Mouse (Mus musculus) embryonic fibroblast, embryonic 13.5 days (primary cell): ENCODE results near the gene Prpf18. TPM values are rescaled to one million over a fixed set of nuclear protein-coding genes. Genes with fewer than 3 reads are reported as not detected.

ENCODE experiments used
- H3K27ac ChIP-seq: 2 replicates; pipeline ENCODE4 v1.5.1; 2012; ENCODE audit warnings: low read length, control low read depth, inconsistent platforms; ENCODE audit not compliant: insufficient read depth
- H3K4me1 ChIP-seq: 2 replicates; pipeline ENCODE4 v1.6.1; 2011; ENCODE audit warnings: low read length; ENCODE audit not compliant: control insufficient read depth, insufficient read depth
- H3K4me3 ChIP-seq: 2 replicates; pipeline ENCODE4 v1.5.1; 2011; ENCODE audit warnings: mild to moderate bottlenecking, control low read depth, low read length; ENCODE audit not compliant: insufficient read depth
- CTCF ChIP-seq: IDR thresholded peaks from 2 replicates; pipeline ENCODE4 v1.5.1; 2011; ENCODE audit warnings: mild to moderate bottlenecking, control low read depth, low read length, moderate library complexity, borderline replicate concordance; ENCODE audit not compliant: insufficient read depth
- POLR2A ChIP-seq: IDR thresholded peaks from 2 replicates; pipeline ENCODE4 v1.6.1; 2011; ENCODE audit warnings: low read depth, mild to moderate bottlenecking, control low read depth, low read length, moderate library complexity
- polyA plus RNA-seq: library from polyadenylated mRNA; stranded (reverse); fragments of >200 nt; gene quantifications from 2 replicates; pipeline ENCODE4 v1.2.4, GENCODE M21; 2011; ENCODE audit warnings: low read depth; ENCODE audit not compliant: missing spikeins, insufficient read length

Prpf18 gene
- polyA plus RNA-seq, 1 experiment = 24.6 TPM

GRCm38 (mm10) chr2:4593878-4594387, 58.0 kb downstream of the Prpf18 start:
- no peak overlapping the region for H3K4me3 ChIP-seq
- TF ChIP-seq POLR2A (no peak), CTCF (no peak)
- peaks cover 9% of the 10 kb centered on the region for H3K4me1 ChIP-seq
- no peak overlapping the region for H3K27ac ChIP-seq

GRCm38 (mm10) chr2:4593433-4593832, 58.5 kb downstream of the Prpf18 start:
- Histone ChIP-seq H3K4me1 (peaks cover 9% of the 10 kb centered on the region), H3K4me3 (no peak overlapping the region), H3K27ac (peak overlapping the region; percentile 36; the same call in 1 of the 2 replicates)
- no peak for TF ChIP-seq POLR2A
- TF ChIP-seq CTCF = no peak

DNA sequence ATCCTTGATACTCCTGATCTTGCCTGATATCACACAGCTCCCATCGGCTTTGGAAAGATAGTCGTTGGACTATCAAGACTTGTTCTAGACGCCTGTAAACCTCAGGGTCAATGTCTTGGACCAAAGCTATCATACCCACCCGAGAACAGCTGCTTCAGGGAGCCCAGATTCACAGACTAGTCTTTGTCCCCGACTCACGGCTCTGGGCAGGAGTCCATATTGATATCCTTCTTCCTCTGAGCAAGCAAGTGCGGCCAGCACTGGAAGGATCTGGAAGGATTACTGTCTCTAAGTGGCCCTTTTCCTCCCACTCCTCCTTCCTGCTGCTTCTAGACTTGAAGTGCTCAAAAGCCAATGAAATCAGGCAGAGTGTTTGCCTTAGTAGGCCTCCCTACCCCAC, 59.2 kb downstream of the Prpf18 start:
- Histone ChIP-seq H3K4me3 (no peak overlapping the region), H3K27ac (peak overlapping the region; percentile 36; the same call in 1 of the 2 replicates), H3K4me1 (peaks cover 14% of the 10 kb centered on the region)
- TF ChIP-seq CTCF (no peak), POLR2A (no peak)

- Histone ChIP-seq H3K4me3 (no peak overlapping the region), H3K4me1 (peaks cover 20% of the 10 kb centered on the region), H3K27ac (no peak overlapping the region)
- no peak for TF ChIP-seq POLR2A
- TF ChIP-seq CTCF = no peak
Measured at GRCm38 (mm10) chr2:4591647-4592046, 60.3 kb downstream of the Prpf18 start.

DNA sequence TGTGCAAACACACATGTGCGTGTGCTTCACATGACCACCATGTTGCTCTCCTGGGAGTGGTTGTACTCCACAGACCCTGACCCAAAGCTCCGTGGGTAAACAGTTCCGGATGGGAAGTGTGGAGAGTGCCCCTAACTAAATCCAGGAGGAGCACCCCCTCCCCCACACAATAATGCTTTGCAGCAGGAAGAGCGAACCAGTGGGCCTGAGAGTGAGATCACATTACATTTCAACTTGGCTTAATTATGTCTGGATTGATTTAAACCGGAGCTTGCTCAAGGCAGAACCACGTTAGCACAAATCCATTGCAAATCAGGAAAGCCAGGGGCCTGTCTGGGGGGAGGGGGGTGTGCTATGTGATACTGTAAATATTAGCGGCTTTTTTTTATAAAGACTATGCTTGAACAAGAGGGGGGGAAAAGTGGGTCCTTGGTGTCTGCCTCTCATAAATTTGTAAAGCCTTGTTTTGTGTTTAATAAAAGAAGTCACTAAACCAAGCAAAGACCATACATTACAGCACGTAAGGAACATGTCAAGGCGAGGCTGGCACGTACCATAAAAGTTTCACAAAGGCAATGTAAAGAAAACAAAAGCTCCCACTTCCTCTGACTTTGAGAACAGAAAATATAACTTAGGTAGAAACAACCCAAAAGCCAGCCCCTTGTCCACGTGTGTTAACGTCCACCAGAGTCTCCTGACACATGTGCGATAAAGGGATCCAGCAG, 64.1 kb downstream of the Prpf18 start:
- H3K4me3 ChIP-seq = no peak overlapping the region
- TF ChIP-seq POLR2A (no peak), CTCF (no peak)
- peak overlapping the region; percentile 27 for H3K27ac ChIP-seq
- peaks cover 11% of the 10 kb centered on the region for H3K4me1 ChIP-seq

GRCm38 (mm10) chr2:4586245-4586644, 65.7 kb downstream of the Prpf18 start:
- Histone ChIP-seq H3K27ac (peak overlapping the region; percentile 21), H3K4me3 (no peak overlapping the region), H3K4me1 (peaks cover 11% of the 10 kb centered on the region)
- TF ChIP-seq CTCF (no peak), POLR2A (no peak)

DNA sequence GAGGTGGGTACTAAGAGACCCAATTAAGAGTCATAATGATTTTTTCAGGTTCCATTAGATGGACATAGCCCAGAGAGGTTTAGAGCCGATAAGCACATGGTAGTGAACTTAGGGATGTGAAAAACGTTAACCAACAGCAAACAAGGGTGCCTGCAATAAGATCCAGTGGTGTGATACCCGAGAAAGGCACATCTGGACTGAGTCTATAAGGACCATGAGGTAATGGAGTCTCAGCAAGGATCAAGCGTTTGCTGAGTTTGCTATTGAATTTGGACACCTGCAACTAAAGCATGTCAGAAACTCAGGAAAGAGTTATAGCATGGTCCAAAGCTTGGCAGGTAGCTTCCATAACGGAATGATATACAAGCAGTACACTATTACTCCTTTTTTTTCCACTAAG, 67.7 kb downstream of the Prpf18 start:
- H3K27ac ChIP-seq = no peak overlapping the region
- H3K4me1 ChIP-seq = peaks cover 11% of the 10 kb centered on the region
- TF ChIP-seq POLR2A (no peak), CTCF (no peak)
- no peak overlapping the region for H3K4me3 ChIP-seq

GRCm38 (mm10) chr2:4582930-4583329, 69.0 kb downstream of the Prpf18 start:
- Histone ChIP-seq H3K4me1 (peaks cover 6% of the 10 kb centered on the region), H3K4me3 (no peak overlapping the region), H3K27ac (peak overlapping the region; percentile 30; the same call in 1 of the 2 replicates)
- TF ChIP-seq CTCF (no peak), POLR2A (no peak)

DNA sequence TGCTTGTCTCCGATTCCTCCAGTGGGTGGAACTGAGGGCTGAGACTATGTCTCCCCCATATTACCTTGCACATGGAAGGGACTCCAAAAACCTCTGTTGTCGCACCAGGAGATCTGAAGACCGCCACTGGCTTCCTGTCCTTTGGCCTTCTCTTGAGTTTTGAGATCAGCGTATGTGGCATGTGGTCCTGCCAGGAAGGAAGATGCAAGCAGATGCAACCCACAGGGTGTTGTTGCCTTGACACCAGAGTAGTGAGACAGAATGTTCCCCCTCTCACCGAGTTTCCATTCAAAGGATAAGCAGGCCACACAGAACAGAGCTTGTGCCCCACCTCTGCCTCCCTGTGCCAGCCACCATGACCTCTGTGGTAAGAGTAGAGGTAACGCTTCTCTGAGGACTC, 71.2 kb downstream of the Prpf18 start:
- Histone ChIP-seq H3K4me1 (peaks cover 5% of the 10 kb centered on the region; the same call in 1 of the 2 replicates), H3K27ac (no peak overlapping the region), H3K4me3 (no peak overlapping the region)
- TF ChIP-seq CTCF (no peak), POLR2A (no peak)

DNA sequence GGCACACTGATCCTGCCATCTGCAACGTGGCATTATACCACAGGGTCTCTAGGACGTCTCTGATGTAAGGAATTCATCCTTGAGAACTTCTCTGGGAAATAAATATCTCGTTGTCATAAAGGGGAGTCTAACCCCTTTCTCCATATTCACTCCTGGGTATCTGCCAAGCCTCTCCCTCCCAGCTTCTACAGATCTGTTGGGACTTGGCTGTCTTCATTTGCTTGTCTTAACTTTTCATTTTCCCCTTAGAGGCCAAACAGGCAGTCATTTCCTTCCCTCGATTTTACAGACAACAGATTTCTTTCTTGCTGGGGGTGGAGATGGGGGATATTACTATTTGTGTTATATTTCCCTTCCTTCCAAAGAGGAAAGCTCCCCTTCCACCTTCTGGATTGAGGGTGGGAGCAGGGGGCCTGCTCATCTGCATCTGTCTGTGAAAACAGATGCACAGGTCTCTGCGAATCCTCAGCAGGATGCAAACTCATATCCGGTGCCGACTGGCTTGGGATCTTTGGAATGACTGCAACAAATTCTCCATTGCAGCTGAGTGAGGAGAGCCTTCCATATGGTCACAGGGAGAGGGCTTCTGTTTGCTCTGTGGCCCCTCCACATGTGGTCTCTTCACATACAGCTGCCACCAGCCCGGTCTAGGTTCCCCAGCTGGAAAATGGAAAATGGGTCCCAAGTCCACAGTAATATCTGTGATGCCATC, 72.4 kb downstream of the Prpf18 start:
- no peak overlapping the region for H3K27ac ChIP-seq
- no peak overlapping the region for H3K4me3 ChIP-seq
- TF ChIP-seq POLR2A (no peak), CTCF (no peak)
- peaks cover 5% of the 10 kb centered on the region; the same call in 1 of the 2 replicates for H3K4me1 ChIP-seq
